Mouse (Mus musculus): ENCODE measurements around the gene N4bp2l1. TPM values are rescaled to one million over a fixed set of nuclear protein-coding genes. Genes with fewer than 3 reads are reported as not detected.

The N4bp2l1 gene
- polyA plus RNA-seq, 1 experiment from 2014 or later: 2.3 TPM

DNA sequence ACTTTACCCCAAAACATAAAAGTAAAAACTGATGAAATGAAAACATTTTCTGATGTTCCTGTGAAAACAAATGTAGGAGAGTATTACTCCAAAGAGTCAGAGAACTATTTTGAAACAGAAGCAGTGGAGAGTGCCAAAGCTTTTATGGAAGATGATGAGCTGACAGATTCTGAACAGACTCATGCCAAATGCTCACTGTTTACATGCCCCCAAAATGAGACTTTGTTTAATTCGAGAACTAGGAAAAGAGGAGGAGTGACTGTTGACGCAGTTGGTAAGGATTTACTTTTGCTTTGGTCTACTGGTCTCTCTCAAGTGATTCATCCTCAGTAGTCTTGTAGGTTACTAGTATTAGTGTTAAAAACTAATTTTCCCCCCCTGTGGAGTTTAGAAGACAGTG is 53.8 kb downstream of the N4bp2l1 start:
- H3K9me3 ChIP-seq (replicated peaks; ENCODE audit: control insufficient read depth, low read length): no peaks in the 10 kb centered on the region
- peaks cover 2% of the 10 kb centered on the region; the same call in 1 of the 2 replicates for H3K36me3 ChIP-seq (replicated peaks; ENCODE audit: control insufficient read depth, insufficient read depth, low read depth, low read length)
- WGBS: 91% methylated on average over 2 of the region's 2 CpGs
- DNase-seq (ENCODE audit: low spot score): no peak
- no peaks in the 10 kb centered on the region for H3K27me3 ChIP-seq (ENCODE audit: control insufficient read depth, insufficient read depth, low read length)
- no peak overlapping the region for H3K9ac ChIP-seq (replicated peaks; ENCODE audit: low read length)
- no peaks in the 10 kb centered on the region for H3K4me1 ChIP-seq (ENCODE audit: control insufficient read depth, insufficient read depth, low read length)
- H3K4me3 ChIP-seq (ENCODE audit: low read depth, low read length): no peak overlapping the region
- no peak overlapping the region for H3K27ac ChIP-seq (replicated peaks; ENCODE audit: low read depth, low read length)
- no peak overlapping the region for H3K4me2 ChIP-seq (ENCODE audit: low read depth, low read length)
- ATAC-seq (replicated peaks; ENCODE audit: insufficient number of reproducible peaks, low FRiP score, low TSS enrichment, low read depth): no peak

DNA sequence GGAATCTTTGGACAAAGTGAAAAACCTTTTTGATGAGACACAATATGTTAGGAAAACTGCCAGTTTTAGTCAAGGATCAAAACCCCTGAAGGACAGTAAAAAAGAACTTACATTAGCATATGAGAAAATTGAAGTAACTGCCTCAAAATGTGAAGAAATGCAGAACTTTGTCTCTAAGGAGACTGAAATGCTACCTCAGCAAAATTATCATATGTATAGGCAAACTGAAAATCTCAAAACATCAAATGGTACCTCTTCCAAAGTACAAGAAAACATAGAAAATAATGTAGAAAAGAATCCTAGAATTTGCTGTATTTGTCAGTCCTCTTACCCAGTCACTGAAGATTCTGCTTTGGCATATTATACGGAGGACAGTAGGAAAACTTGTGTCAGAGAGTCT is 55.7 kb downstream of the N4bp2l1 start:
- Histone ChIP-seq H3K36me3 (replicated peaks; ENCODE audit: control insufficient read depth, insufficient read depth, low read depth, low read length) (peaks cover 2% of the 10 kb centered on the region; the same call in 1 of the 2 replicates), H3K4me1 (ENCODE audit: control insufficient read depth, insufficient read depth, low read length) (no peaks in the 10 kb centered on the region), H3K4me2 (ENCODE audit: low read depth, low read length) (no peak overlapping the region), H3K9ac (replicated peaks; ENCODE audit: low read length) (no peak overlapping the region), H3K27ac (replicated peaks; ENCODE audit: low read depth, low read length) (no peak overlapping the region), H3K4me3 (ENCODE audit: low read depth, low read length) (no peak overlapping the region), H3K27me3 (ENCODE audit: control insufficient read depth, insufficient read depth, low read length) (no peaks in the 10 kb centered on the region), H3K9me3 (replicated peaks; ENCODE audit: control insufficient read depth, low read length) (no peaks in the 10 kb centered on the region)
- ATAC-seq (replicated peaks; ENCODE audit: insufficient number of reproducible peaks, low FRiP score, low TSS enrichment, low read depth) (no peak), DNase-seq (ENCODE audit: low spot score) (no peak)
- 91% methylated on average over 1 of the region's 1 CpGs for WGBS

DNA sequence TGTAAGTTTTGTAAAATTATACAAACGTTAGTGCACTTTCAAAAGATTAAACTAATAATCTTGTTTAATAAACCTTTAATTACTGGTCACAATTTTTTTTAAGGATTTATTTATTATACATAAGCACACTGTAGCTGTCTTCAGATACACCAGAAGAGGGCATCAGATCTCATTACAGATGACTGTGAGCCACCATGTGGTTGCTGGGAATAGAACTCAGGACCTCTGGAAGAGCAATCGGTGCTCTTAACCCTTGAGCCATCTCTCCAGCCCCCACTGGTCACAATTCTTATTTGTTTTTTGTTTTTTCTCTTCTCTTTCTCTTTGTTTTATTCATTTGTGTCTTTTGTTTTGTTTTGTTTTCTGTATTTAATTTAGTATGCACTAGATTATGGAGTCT is 71.7 kb downstream of the N4bp2l1 start:
- no peaks in the 10 kb centered on the region for H3K36me3 ChIP-seq (replicated peaks; ENCODE audit: control insufficient read depth, insufficient read depth, low read depth, low read length)
- H3K4me3 ChIP-seq (ENCODE audit: low read depth, low read length): no peak overlapping the region
- H3K4me1 ChIP-seq (ENCODE audit: control insufficient read depth, insufficient read depth, low read length): no peaks in the 10 kb centered on the region
- ATAC-seq (replicated peaks; ENCODE audit: insufficient number of reproducible peaks, low FRiP score, low TSS enrichment, low read depth) (no peak), DNase-seq (ENCODE audit: low spot score) (no peak)
- H3K9me3 ChIP-seq (replicated peaks; ENCODE audit: control insufficient read depth, low read length): no peaks in the 10 kb centered on the region
- H3K27ac ChIP-seq (replicated peaks; ENCODE audit: low read depth, low read length): no peak overlapping the region
- no peak overlapping the region for H3K9ac ChIP-seq (replicated peaks; ENCODE audit: low read length)
- H3K27me3 ChIP-seq (ENCODE audit: control insufficient read depth, insufficient read depth, low read length): no peaks in the 10 kb centered on the region
- H3K4me2 ChIP-seq (ENCODE audit: low read depth, low read length): no peak overlapping the region
- 76% methylated on average over 2 of the region's 2 CpGs for WGBS

DNA sequence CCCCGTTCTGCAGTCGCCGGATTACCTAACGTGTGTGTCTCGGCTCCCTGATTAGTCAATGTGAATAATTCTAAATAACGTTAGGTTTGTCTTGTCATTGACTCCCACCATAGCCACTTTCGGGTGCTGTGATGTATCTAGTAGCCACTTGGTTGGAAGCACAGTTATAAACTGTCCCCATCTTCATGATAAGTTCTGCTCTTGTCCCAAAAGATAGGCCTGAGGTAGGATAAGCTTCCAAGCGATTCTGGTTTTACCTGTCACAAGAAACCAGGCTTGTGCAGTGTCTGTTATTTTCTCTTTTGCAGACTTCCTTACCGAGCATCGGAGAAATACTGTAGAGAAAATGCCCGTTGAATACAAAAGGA is 74.1 kb downstream of the N4bp2l1 start:
- Histone ChIP-seq H3K9me3 (replicated peaks; ENCODE audit: control insufficient read depth, low read length) (no peaks in the 10 kb centered on the region), H3K36me3 (replicated peaks; ENCODE audit: control insufficient read depth, insufficient read depth, low read depth, low read length) (no peaks in the 10 kb centered on the region), H3K27me3 (ENCODE audit: control insufficient read depth, insufficient read depth, low read length) (no peaks in the 10 kb centered on the region), H3K4me1 (ENCODE audit: control insufficient read depth, insufficient read depth, low read length) (no peaks in the 10 kb centered on the region), H3K4me3 (ENCODE audit: low read depth, low read length) (peak overlapping the region; percentile 80), H3K9ac (replicated peaks; ENCODE audit: low read length) (peak overlapping the region; percentile 94), H3K4me2 (ENCODE audit: low read depth, low read length) (peak overlapping the region; percentile 63), H3K27ac (replicated peaks; ENCODE audit: low read depth, low read length) (peak overlapping the region; percentile 73)
- DNase-seq (ENCODE audit: low spot score) (no peak), ATAC-seq (replicated peaks; ENCODE audit: insufficient number of reproducible peaks, low FRiP score, low TSS enrichment, low read depth) (no peak; the same call in 1 of the 2 replicates)
- WGBS: 10% methylated on average over 11 of the region's 11 CpGs

DNA sequence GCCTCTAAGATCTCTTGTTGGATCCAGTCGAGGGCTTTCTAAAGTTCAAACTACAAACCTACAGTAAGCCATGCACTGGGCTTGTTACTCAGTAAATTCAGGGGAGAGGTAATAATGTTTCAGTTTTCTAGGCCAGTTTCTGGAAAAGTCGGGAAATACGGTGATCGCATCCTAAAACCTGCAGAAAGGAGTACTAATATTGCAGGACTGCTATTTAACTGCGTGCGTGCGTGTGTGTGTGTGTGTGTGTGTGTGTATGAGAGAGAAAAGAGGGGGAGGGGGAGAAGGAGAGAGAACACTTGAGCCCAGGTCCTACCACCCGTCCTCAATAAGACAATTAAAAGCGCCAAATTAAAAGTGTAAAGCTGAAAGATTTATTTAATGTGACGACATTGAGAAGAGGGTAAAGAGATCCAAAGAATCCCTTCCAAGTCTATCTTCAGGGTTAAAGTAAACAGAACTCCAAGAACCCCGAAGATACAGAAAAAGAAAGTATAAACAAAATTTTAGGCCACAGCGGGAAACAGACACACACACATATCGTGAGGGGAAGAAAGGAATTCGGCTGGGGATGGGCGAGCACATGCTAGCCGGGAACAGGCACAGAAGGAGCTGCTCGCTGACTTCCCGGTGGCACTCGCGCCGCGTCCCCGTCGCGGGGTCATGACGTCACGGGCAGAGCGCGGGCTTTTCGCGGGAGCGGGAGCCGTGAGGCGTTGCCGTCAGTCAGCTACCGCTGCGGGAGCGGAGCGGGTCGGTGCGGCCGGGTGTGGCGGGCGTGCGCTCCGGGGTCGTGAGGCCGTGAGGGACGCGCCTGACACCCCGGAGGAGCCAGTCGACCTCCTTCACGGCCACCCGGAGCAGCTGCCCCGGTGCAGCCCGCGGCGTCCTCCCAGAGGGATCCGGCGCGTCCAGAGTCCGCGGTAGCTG is 74.8 kb downstream of the N4bp2l1 start, which contains the start of gene Brca2:
TSS of gene Brca2 (plus strand) at position 694 of the 930 bp plus-strand sequence.
- no peaks in the 10 kb centered on the region for H3K27me3 ChIP-seq (ENCODE audit: control insufficient read depth, insufficient read depth, low read length)
- ATAC-seq (replicated peaks; ENCODE audit: insufficient number of reproducible peaks, low FRiP score, low TSS enrichment, low read depth): peak; percentile 91
- peak within 1 kb of the TSS; percentile 94 for H3K9ac ChIP-seq (replicated peaks; ENCODE audit: low read length)
- no peaks in the 10 kb centered on the region for H3K36me3 ChIP-seq (replicated peaks; ENCODE audit: control insufficient read depth, insufficient read depth, low read depth, low read length)
- DNase-seq (ENCODE audit: low spot score): peak; percentile 93
- no peaks in the 10 kb centered on the region for H3K4me1 ChIP-seq (ENCODE audit: control insufficient read depth, insufficient read depth, low read length)
- H3K4me3 ChIP-seq (ENCODE audit: low read depth, low read length): peak within 1 kb of the TSS; percentile 80
- WGBS: 7% methylated on average over 63 of the region's 63 CpGs
- H3K9me3 ChIP-seq (replicated peaks; ENCODE audit: control insufficient read depth, low read length): no peaks in the 10 kb centered on the region
- peak within 1 kb of the TSS; percentile 73 for H3K27ac ChIP-seq (replicated peaks; ENCODE audit: low read depth, low read length)
- H3K4me2 ChIP-seq (ENCODE audit: low read depth, low read length): peak within 1 kb of the TSS; percentile 63

Other genes starting within 250 kb of the N4bp2l1 start
- not detected in 2 replicates for gene Zar1l, start 79.0 kb downstream of the N4bp2l1 start, polyA plus RNA-seq (2014; fragmentation: Nextera tagmentation; extraction: Ambion mirVana)
- gene Brca2, start 74.6 kb downstream of the N4bp2l1 start, polyA plus RNA-seq (2014; fragmentation: Nextera tagmentation; extraction: Ambion mirVana): 21.4 and 29.6 TPM in 2 replicates
- 44.4 and 56.0 TPM in 2 replicates for gene N4bp2l2, start 69.0 kb upstream of the N4bp2l1 start, polyA plus RNA-seq (2014; fragmentation: Nextera tagmentation; extraction: Ambion mirVana)
- 50.9 and 56.5 TPM in 2 replicates for gene Pds5b, start 76.6 kb upstream of the N4bp2l1 start, polyA plus RNA-seq (2014; fragmentation: Nextera tagmentation; extraction: Ambion mirVana)